Mouse (Mus musculus) kidney, adult 18-20 months (tissue): ENCODE data around the gene Gprc5a.

ENCODE experiments used
- DNase-seq: peaks from one replicate; pipeline ENCODE4 v3.0.0; 2021

The Gprc5a gene

GRCm38 (mm10) chr6:135065236-135065957, at the start of gene Gprc5a:
Gene Gprc5a (plus strand): TSS chr6:135065651.
- DNase-seq: peak; percentile 53

GRCm38 (mm10) chr6:135017211-135017610, 48.2 kb upstream of the Gprc5a start:
- DNase-seq: no peak

GRCm38 (mm10) chr6:135019564-135019963, 45.9 kb upstream of the Gprc5a start:
- no peak for DNase-seq

- no peak for DNase-seq
Measured at GRCm38 (mm10) chr6:135021633-135022032, 43.8 kb upstream of the Gprc5a start.

GRCm38 (mm10) chr6:135023379-135023778, 42.1 kb upstream of the Gprc5a start:
- no peak for DNase-seq

GRCm38 (mm10) chr6:135024781-135025420, 40.5 kb upstream of the Gprc5a start:
- no peak for DNase-seq

GRCm38 (mm10) chr6:135026232-135026631, 39.2 kb upstream of the Gprc5a start:
- peak; percentile 38 for DNase-seq

- no peak for DNase-seq
Measured at GRCm38 (mm10) chr6:135026755-135027154, 38.7 kb upstream of the Gprc5a start.

GRCm38 (mm10) chr6:135029246-135029645, 36.2 kb upstream of the Gprc5a start:
- peak; percentile 56 for DNase-seq

- DNase-seq: no peak
Measured at GRCm38 (mm10) chr6:135038674-135039073, 26.8 kb upstream of the Gprc5a start.

GRCm38 (mm10) chr6:135040275-135040871, 25.1 kb upstream of the Gprc5a start:
- DNase-seq: peak; percentile 29

- DNase-seq: no peak
Measured at GRCm38 (mm10) chr6:135041930-135042329, 23.5 kb upstream of the Gprc5a start.

- no peak for DNase-seq
Measured at GRCm38 (mm10) chr6:135047276-135047675, 18.2 kb upstream of the Gprc5a start.

GRCm38 (mm10) chr6:135048509-135048908, 16.9 kb upstream of the Gprc5a start:
- DNase-seq: no peak

- peak; percentile 15 for DNase-seq
Measured at GRCm38 (mm10) chr6:135048956-135049355, 16.5 kb upstream of the Gprc5a start.

- no peak for DNase-seq
Measured at GRCm38 (mm10) chr6:135053789-135054188, 11.7 kb upstream of the Gprc5a start.

GRCm38 (mm10) chr6:135055882-135056281, 9.6 kb upstream of the Gprc5a start:
- DNase-seq: no peak

GRCm38 (mm10) chr6:135060728-135061127, 4.7 kb upstream of the Gprc5a start:
- no peak for DNase-seq

- no peak for DNase-seq
Measured at GRCm38 (mm10) chr6:135064621-135065020, 830 bp upstream of the Gprc5a start.

- no peak for DNase-seq
Measured at GRCm38 (mm10) chr6:135066795-135067445, 1.5 kb downstream of the Gprc5a start.

GRCm38 (mm10) chr6:135068221-135068620, 2.8 kb downstream of the Gprc5a start:
- no peak for DNase-seq

- DNase-seq: no peak
Measured at GRCm38 (mm10) chr6:135069856-135070255, 4.4 kb downstream of the Gprc5a start.

- no peak for DNase-seq
Measured at GRCm38 (mm10) chr6:135070347-135070746, 4.9 kb downstream of the Gprc5a start.
